Comparison of ENCODE assay signal across 9 mouse cellular contexts in genomic region chr2:124609014-124609413, GRCm38 (mm10).
A peak's percentile ranks its signal among the peaks of the same experiment; 100 is the strongest.
DNase-seq lines count a peak whose midpoint lies in the region; ATAC-seq and TF ChIP-seq lines count a peak whose summit lies in the region.
"Had no signal": no experiment of that assay in that cellular context is flagged by ENCODE, and none has a peak within 500 bp of the region (broad histone marks: within the 10 kb centered on the region; RNA-seq: fewer than 3 reads in every experiment).

No protein-coding gene starts in this region.

- H3K4me3 ChIP-seq in gastrocnemius, adult 2 months, result peak overlapping the region; percentile 96
- H3K4me3 ChIP-seq in megakaryocyte, embryonic 14.5 days (replicated peaks), result peak overlapping the region; percentile 97
- H3K4me3 ChIP-seq in liver, embryonic 12.5 days, result no peak overlapping the region; the same call in 1 of the 2 replicates

- H3K9ac ChIP-seq in liver, embryonic 12.5 days, result no peak overlapping the region

- ATAC-seq in megakaryocyte, adult 5-6 weeks (ENCODE audit: poor library complexity, severe bottlenecking), result no peak
- no peak for ATAC-seq in liver, embryonic 12.5 days

- no peaks in the 10 kb centered on the region for H3K9me3 ChIP-seq in megakaryocyte, embryonic 14.5 days
- H3K9me3 ChIP-seq in liver, embryonic 12.5 days (replicated peaks), result no peaks in the 10 kb centered on the region

- TF ChIP-seq CTCF in gastrocnemius, adult 2 months (IDR thresholded peaks at IDR 0.05), result no peak

- H3K27ac ChIP-seq in gastrocnemius, adult 2 months, result peak overlapping the region; percentile 98
- H3K27ac ChIP-seq in liver, embryonic 12.5 days, result no peak overlapping the region

- peaks cover 4% of the 10 kb centered on the region for H3K36me3 ChIP-seq in megakaryocyte, embryonic 14.5 days (replicated peaks; ENCODE audit: low read length)
- no peaks in the 10 kb centered on the region for H3K36me3 ChIP-seq in liver, embryonic 12.5 days

- WGBS in liver, embryonic 12.5 days (ENCODE audit: insufficient replicate concordance), result 26% methylated on average over 5 of the region's 5 CpGs

- no peak for DNase-seq in gastrocnemius, adult 2 months
- DNase-seq in gastrocnemius, postnatal 4 days (ENCODE audit: low spot score in 2 of 2), result no peak
- DNase-seq in thymus, postnatal 10 days (ENCODE audit: low spot score in 2 of 2), result no peak
- no peak for DNase-seq in urinary bladder, adult 18-20 months (ENCODE audit: low spot score in 2 of 2)
- DNase-seq in cerebellum, adult 11 months, result no peak
- DNase-seq: thymus, postnatal 4 days had no signal

- peaks cover 18% of the 10 kb centered on the region for H3K27me3 ChIP-seq in megakaryocyte, embryonic 14.5 days (replicated peaks)
- peaks cover 53% of the 10 kb centered on the region for H3K27me3 ChIP-seq in liver, embryonic 12.5 days (replicated peaks)

- peaks cover 51% of the 10 kb centered on the region for H3K4me1 ChIP-seq in megakaryocyte, embryonic 14.5 days
- H3K4me1 ChIP-seq in liver, embryonic 12.5 days, result 0 out of 2 replicates have a peak, but pooled peaks cover 4% of the 10 kb centered on the region

- intact Hi-C loops in gastrocnemius, adult 2 months (cut with DNase I), result loop anchor here (5.0 kb wide), 3 partner anchors 298 to 507 kb away; no protein-coding TSS in a partner anchor

- H3K4me2 ChIP-seq in liver, embryonic 12.5 days, result peak overlapping the region; percentile 68
